Mouse (Mus musculus): ENCODE results near the gene Ddi2.

- TF ChIP-seq CTCF (IDR thresholded peaks at IDR 0.05; ENCODE audit: borderline replicate concordance, insufficient read depth, low read length): no peak
- TF ChIP-seq POLR2A (IDR thresholded peaks at IDR 0.05; ENCODE audit: low read depth, low read length): no peak
Observed at GRCm38 (mm10) chr4:141628661-141629060, 94.6 kb downstream of the Ddi2 start.

Data from embryonic fibroblast, embryonic 13.5 days (primary cell).